Mouse (Mus musculus): ENCODE results near the gene Chmp2a. TPM values are rescaled to one million over a fixed set of nuclear protein-coding genes. Genes with fewer than 3 reads are reported as not detected.

Chmp2a gene
- polyA plus RNA-seq, 1 experiment from 2014 or later: 264 TPM

GRCm38 (mm10) chr7:12986906-12987305 lies 47.7 kb downstream of the Chmp2a start:
- WGBS: 82% methylated on average over 8 of the region's 8 CpGs
- H3K9me3 ChIP-seq (ENCODE audit: low read length): no peaks in the 10 kb centered on the region
- DNase-seq (ENCODE audit: low spot score): no peak
- H3K4me3 ChIP-seq (ENCODE audit: low read depth, low read length): no peak overlapping the region
- H3K4me2 ChIP-seq (replicated peaks; ENCODE audit: low read depth, low read length): no peak overlapping the region
- TF ChIP-seq EP300 (IDR thresholded peaks at IDR 0.05): no peak
- H3K27ac ChIP-seq (ENCODE audit: low read length): no peak overlapping the region
- H3K27me3 ChIP-seq (replicated peaks; ENCODE audit: insufficient read depth, low read length): no peaks in the 10 kb centered on the region
- ATAC-seq: no peak
- no peaks in the 10 kb centered on the region for H3K4me1 ChIP-seq (ENCODE audit: insufficient read depth, low read depth, low read length)
- no peak overlapping the region for H3K9ac ChIP-seq (replicated peaks; ENCODE audit: low read depth)
- no peaks in the 10 kb centered on the region for H3K36me3 ChIP-seq (ENCODE audit: insufficient read depth, low read length)

- Histone ChIP-seq H3K27ac (ENCODE audit: low read length) (no peak overlapping the region), H3K27me3 (replicated peaks; ENCODE audit: insufficient read depth, low read length) (no peaks in the 10 kb centered on the region), H3K4me1 (ENCODE audit: insufficient read depth, low read depth, low read length) (no peaks in the 10 kb centered on the region), H3K9me3 (ENCODE audit: low read length) (no peaks in the 10 kb centered on the region), H3K9ac (replicated peaks; ENCODE audit: low read depth) (no peak overlapping the region), H3K36me3 (ENCODE audit: insufficient read depth, low read length) (no peaks in the 10 kb centered on the region), H3K4me3 (ENCODE audit: low read depth, low read length) (no peak overlapping the region), H3K4me2 (replicated peaks; ENCODE audit: low read depth, low read length) (no peak overlapping the region)
- DNase-seq (ENCODE audit: low spot score): no peak
- no peak for TF ChIP-seq CTCF (IDR thresholded peaks at IDR 0.05)
- TF ChIP-seq EP300 (IDR thresholded peaks at IDR 0.05): no peak
- no peak for ATAC-seq
- WGBS: 76% methylated on average over 1 of the region's 1 CpGs
These were observed 48.9 kb downstream of the Chmp2a start for GRCm38 (mm10) chr7:12985724-12986123.

Other genes starting within 250 kb of the Chmp2a start
- gene Zscan18, start 231.2 kb downstream of the Chmp2a start, polyA plus RNA-seq (2015; fragmentation: Nextera tagmentation; extraction: Ambion mirVana): 1.3 and 2.0 TPM in 2 replicates
- gene Zfp329, start 215.9 kb downstream of the Chmp2a start, polyA plus RNA-seq (2015; fragmentation: Nextera tagmentation; extraction: Ambion mirVana): 7.2 and 8.5 TPM in 2 replicates
- 26.4 and 28.3 TPM in 2 replicates for gene Zfp110, start 200.0 kb downstream of the Chmp2a start, polyA plus RNA-seq (2015; fragmentation: Nextera tagmentation; extraction: Ambion mirVana)
- 2.5 TPM in 2 replicates for gene Zfp128, start 153.6 kb downstream of the Chmp2a start, polyA plus RNA-seq (2015; fragmentation: Nextera tagmentation; extraction: Ambion mirVana)
- gene Zscan22, start 137.0 kb downstream of the Chmp2a start, polyA plus RNA-seq (2015; fragmentation: Nextera tagmentation; extraction: Ambion mirVana): 4.4 and 4.7 TPM in 2 replicates
- 609 and 716 TPM in 2 replicates for gene Rps5, start 112.5 kb downstream of the Chmp2a start, polyA plus RNA-seq (2015; fragmentation: Nextera tagmentation; extraction: Ambion mirVana)
- gene Rnf225, start 107.4 kb downstream of the Chmp2a start, polyA plus RNA-seq (2015; fragmentation: Nextera tagmentation; extraction: Ambion mirVana): 1.3 and 1.4 TPM in 2 replicates
- gene Zfp324, start 69.0 kb downstream of the Chmp2a start, polyA plus RNA-seq (2015; fragmentation: Nextera tagmentation; extraction: Ambion mirVana): 5.5 and 5.7 TPM in 2 replicates
- gene Zfp446, start 57.0 kb downstream of the Chmp2a start, polyA plus RNA-seq (2015; fragmentation: Nextera tagmentation; extraction: Ambion mirVana): 3.9 and 4.0 TPM in 2 replicates
- not detected in 2 replicates for gene Slc27a5, start 36.6 kb downstream of the Chmp2a start, polyA plus RNA-seq (2015; fragmentation: Nextera tagmentation; extraction: Ambion mirVana)
- gene Trim28, start 35.7 kb downstream of the Chmp2a start, polyA plus RNA-seq (2015; fragmentation: Nextera tagmentation; extraction: Ambion mirVana): 85.6 and 87.2 TPM in 2 replicates
- gene Zbtb45, start 24.8 kb downstream of the Chmp2a start, polyA plus RNA-seq (2015; fragmentation: Nextera tagmentation; extraction: Ambion mirVana): 11.9 and 12.2 TPM in 2 replicates
- 67.8 and 78.1 TPM in 2 replicates for gene Ube2m, start 3.5 kb upstream of the Chmp2a start, polyA plus RNA-seq (2015; fragmentation: Nextera tagmentation; extraction: Ambion mirVana)
- 2.0 and 2.1 TPM in 2 replicates for gene Mzf1, start 20.0 kb upstream of the Chmp2a start, polyA plus RNA-seq (2015; fragmentation: Nextera tagmentation; extraction: Ambion mirVana)
- gene Vmn1r85, start 60.4 kb upstream of the Chmp2a start, polyA plus RNA-seq (2015; fragmentation: Nextera tagmentation; extraction: Ambion mirVana): not detected in 2 replicates
- not detected in 2 replicates for gene Vmn1r86, start 85.1 kb upstream of the Chmp2a start, polyA plus RNA-seq (2015; fragmentation: Nextera tagmentation; extraction: Ambion mirVana)
- not detected in 2 replicates for gene Vmn1r87, start 105.3 kb upstream of the Chmp2a start, polyA plus RNA-seq (2015; fragmentation: Nextera tagmentation; extraction: Ambion mirVana)
- not detected in 2 replicates for gene Vmn1r88, start 124.8 kb upstream of the Chmp2a start, polyA plus RNA-seq (2015; fragmentation: Nextera tagmentation; extraction: Ambion mirVana)
- gene Vmn1r89, start 178.2 kb upstream of the Chmp2a start, polyA plus RNA-seq (2015; fragmentation: Nextera tagmentation; extraction: Ambion mirVana): not detected in 2 replicates
- 16.5 and 20.2 TPM in 2 replicates for gene Lig1, start 242.5 kb upstream of the Chmp2a start, polyA plus RNA-seq (2015; fragmentation: Nextera tagmentation; extraction: Ambion mirVana)
- 4.7 and 5.5 TPM in 2 replicates for gene Zswim9, start 243.9 kb upstream of the Chmp2a start, polyA plus RNA-seq (2015; fragmentation: Nextera tagmentation; extraction: Ambion mirVana)